Mouse (Mus musculus) midbrain, postnatal 0 days (tissue): ENCODE measurements around the gene Mboat2. TPM values are rescaled to one million over a fixed set of nuclear protein-coding genes. Genes with fewer than 3 reads are reported as not detected.
A peak's percentile ranks its signal among the peaks of the same experiment; 100 is the strongest.

Experiments used
- ATAC-seq: fragments of 200-750 bp; cut with Nextera tagmentation; 2 replicates; pipeline ENCODE4 v1.8.0; 2017; ENCODE audit warnings: moderate number of reproducible peaks, mild to moderate bottlenecking, moderate TSS enrichment, moderate library complexity; ENCODE audit not compliant: low FRiP score
- DNase-seq: peaks from one replicate; pipeline ENCODE4 v3.0.0-alpha.2; 2015; ENCODE audit warnings: low spot score
- H3K27ac ChIP-seq: fragments of 300-500 bp; sonication (generic); 2 replicates; pipeline ENCODE4 v1.5.1; 2014; ENCODE audit warnings: low read depth, mild to moderate bottlenecking, low read length, mixed read lengths
- H3K27me3 ChIP-seq: fragments of 300-500 bp; sonication (generic); 2 replicates; pipeline ENCODE4 v1.6.1; 2014; ENCODE audit warnings: low read length, control low read depth, mixed read lengths; ENCODE audit not compliant: insufficient read depth
- H3K36me3 ChIP-seq: fragments of 300-500 bp; sonication (generic); 2 replicates; pipeline ENCODE4 v1.6.1; 2014; ENCODE audit warnings: low read length, control low read depth, mixed read lengths; ENCODE audit not compliant: insufficient read depth
- H3K4me1 ChIP-seq: fragments of 300-500 bp; sonication (generic); 2 replicates; pipeline ENCODE4 v1.6.1; 2014; ENCODE audit warnings: mild to moderate bottlenecking, control low read depth, antibody characterized with exemption, low read length, mixed read lengths; ENCODE audit not compliant: insufficient read depth
- H3K4me2 ChIP-seq: fragments of 300-500 bp; sonication (generic); 2 replicates; pipeline ENCODE4 v1.6.1; 2014; ENCODE audit warnings: low read depth, mild to moderate bottlenecking, low read length, mixed read lengths; ENCODE audit not compliant: poor library complexity, severe bottlenecking
- H3K4me3 ChIP-seq: fragments of 300-500 bp; sonication (generic); 2 replicates; pipeline ENCODE4 v1.5.1; 2014; ENCODE audit warnings: low read depth, mild to moderate bottlenecking, low read length, moderate library complexity
- H3K9ac ChIP-seq: fragments of 300-500 bp; sonication (generic); replicated peaks from 2 replicates; pipeline ENCODE4 v1.6.1; 2014; ENCODE audit warnings: mild to moderate bottlenecking, low read length, moderate library complexity, mixed read lengths; ENCODE audit not compliant: poor library complexity, severe bottlenecking
- H3K9me3 ChIP-seq: fragments of 300-500 bp; sonication (generic); 2 replicates; pipeline ENCODE4 v1.6.1; 2016; ENCODE audit warnings: low read length, control low read depth
- CTCF ChIP-seq: IDR thresholded peaks from 2 replicates; pipeline ENCODE4 v1.5.1; 2016; ENCODE audit warnings: antibody characterized with exemption, mild to moderate bottlenecking
- WGBS: fragments of 180-500 bp; shearing (Covaris S2); extraction: QIAGEN DNeasy Blood & Tissue Kit; methylation state at CpG from one replicate; pipeline ENCODE4 v1.1.7; 2014; 5-methylcytosine and 5-hydroxymethylcytosine counted together
- polyA plus RNA-seq: library from polyadenylated mRNA; unstranded; fragments of >200 nt; fragmentation: Nextera tagmentation; extraction: Ambion mirVana; gene quantifications from 2 replicates; pipeline ENCODE4 v1.2.1, GENCODE M21; 2015
- total RNA-seq: library from RNA; depleted of rRNA; stranded (reverse); fragments of >200 nt; gene quantifications from 2 replicates; pipeline ENCODE4 v1.2.3, GENCODE M21; 2014

The Mboat2 gene
- total and polyA plus RNA-seq, 2 experiments from 2014 or later, result 62.0 to 69.2 TPM

DNA sequence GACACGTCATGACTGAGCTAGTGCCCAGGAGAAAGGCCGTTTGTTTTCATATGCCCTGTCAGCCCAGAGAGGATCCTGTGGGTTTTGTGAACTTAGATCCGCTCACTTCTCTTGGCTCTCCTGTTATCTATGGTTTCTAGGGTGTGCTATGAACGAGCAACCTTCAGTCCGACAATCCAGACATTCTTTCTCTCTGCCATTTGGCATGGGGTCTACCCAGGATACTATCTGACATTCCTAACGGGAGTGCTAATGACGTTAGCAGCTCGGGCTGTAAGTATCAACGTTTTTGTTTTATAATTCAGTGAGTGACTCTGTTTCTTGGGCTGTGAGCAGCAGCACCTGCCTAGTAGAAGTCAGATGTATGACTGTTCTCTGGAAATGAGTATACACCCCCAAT lies 124.5 kb downstream of the Mboat2 start:
- no peak for TF ChIP-seq CTCF
- Histone ChIP-seq H3K9me3 (no peaks in the 10 kb centered on the region), H3K9ac (no peak overlapping the region), H3K27me3 (no peaks in the 10 kb centered on the region), H3K4me1 (no peaks in the 10 kb centered on the region), H3K4me2 (no peak overlapping the region), H3K4me3 (no peak overlapping the region), H3K36me3 (peaks cover 39% of the 10 kb centered on the region), H3K27ac (no peak overlapping the region)
- ATAC-seq (no peak), DNase-seq (no peak)
- WGBS, result 89% methylated on average over 9 of the region's 9 CpGs

DNA sequence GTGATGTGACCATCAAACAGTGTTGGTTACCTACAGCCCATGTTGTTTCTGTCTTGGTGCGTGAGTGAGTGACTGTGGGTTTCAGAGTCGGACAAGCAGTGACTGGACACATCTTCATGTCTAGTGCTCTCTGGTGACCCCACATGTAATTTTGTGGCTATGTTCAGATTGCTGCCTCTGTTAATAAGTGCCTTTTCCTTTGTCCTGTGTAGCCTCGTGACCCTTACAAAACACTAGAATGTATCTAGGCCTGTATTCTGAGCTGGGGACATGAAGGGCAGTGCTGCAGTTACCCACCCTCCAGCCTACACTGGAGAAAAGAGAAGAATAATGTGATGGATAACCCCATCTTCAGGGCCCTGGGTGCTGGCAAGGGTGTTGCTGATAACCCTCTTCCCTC lies 127.8 kb downstream of the Mboat2 start:
- Histone ChIP-seq H3K4me3 (no peak overlapping the region), H3K4me2 (no peak overlapping the region), H3K9ac (no peak overlapping the region), H3K9me3 (no peaks in the 10 kb centered on the region), H3K27ac (no peak overlapping the region), H3K27me3 (no peaks in the 10 kb centered on the region), H3K4me1 (no peaks in the 10 kb centered on the region), H3K36me3 (peaks cover 32% of the 10 kb centered on the region)
- ATAC-seq (no peak), DNase-seq (no peak)
- TF ChIP-seq CTCF, result no peak
- 94% methylated on average over 3 of the region's 3 CpGs for WGBS

DNA sequence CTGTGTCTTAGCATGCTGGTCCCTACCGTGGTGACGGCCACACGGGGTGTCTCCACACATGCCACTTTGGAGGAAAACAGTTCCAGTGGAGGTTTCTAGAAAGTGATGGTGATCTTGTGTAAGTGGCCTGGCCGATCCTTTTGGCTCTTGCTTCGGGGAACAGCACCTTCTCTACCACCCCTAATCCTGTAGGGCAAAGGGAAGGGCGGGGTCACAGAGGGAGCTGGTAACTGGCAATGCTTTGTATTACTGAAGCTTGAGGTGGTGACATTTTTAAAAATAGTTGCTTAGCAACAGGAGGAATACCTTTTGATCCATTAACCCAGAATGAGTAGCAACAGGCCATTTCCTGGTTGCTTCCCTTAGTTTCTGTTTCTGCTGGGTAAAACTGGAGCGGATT lies 131.1 kb downstream of the Mboat2 start:
- peaks cover 13% of the 10 kb centered on the region for H3K36me3 ChIP-seq
- no peak overlapping the region for H3K4me3 ChIP-seq
- H3K4me2 ChIP-seq, result no peak overlapping the region
- ATAC-seq, result no peak
- no peaks in the 10 kb centered on the region for H3K27me3 ChIP-seq
- no peak for TF ChIP-seq CTCF
- no peaks in the 10 kb centered on the region for H3K4me1 ChIP-seq
- DNase-seq, result no peak
- no peak overlapping the region for H3K27ac ChIP-seq
- 83% methylated on average over 7 of the region's 7 CpGs for WGBS
- no peaks in the 10 kb centered on the region for H3K9me3 ChIP-seq
- no peak overlapping the region for H3K9ac ChIP-seq

DNA sequence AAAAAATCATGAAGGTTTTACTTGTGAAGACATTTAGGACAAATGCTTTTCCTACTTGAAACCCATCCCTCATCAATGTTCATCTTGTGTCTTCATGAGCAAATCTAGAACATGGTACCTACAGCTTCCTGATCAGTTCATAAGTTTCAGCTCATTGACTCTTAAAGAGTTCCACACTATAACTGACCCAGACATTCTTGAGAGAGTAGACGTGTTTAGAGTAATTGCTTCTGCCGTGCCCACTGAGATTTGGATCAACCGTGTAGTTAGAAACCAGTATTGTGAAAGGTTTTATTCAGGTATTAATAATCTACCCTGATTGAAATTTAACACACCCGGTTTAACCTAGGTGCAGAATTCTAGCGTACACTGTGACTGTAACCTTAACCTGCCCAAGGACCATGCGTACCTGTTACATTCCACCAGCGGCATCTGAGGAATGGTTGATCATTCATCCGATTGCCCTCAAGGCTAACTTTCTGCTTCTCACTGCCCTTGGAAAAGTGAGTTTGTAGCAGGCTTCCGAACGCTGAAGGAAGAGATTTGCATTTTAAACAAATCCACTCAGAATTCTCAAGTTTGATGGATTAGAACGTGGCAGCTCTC lies 131.8 kb downstream of the Mboat2 start:
- no peaks in the 10 kb centered on the region for H3K27me3 ChIP-seq
- no peak overlapping the region for H3K4me3 ChIP-seq
- no peak for TF ChIP-seq CTCF
- 70% methylated on average over 11 of the region's 11 CpGs for WGBS
- H3K36me3 ChIP-seq, result peaks cover 13% of the 10 kb centered on the region
- ATAC-seq (no peak), DNase-seq (no peak)
- H3K4me1 ChIP-seq, result no peaks in the 10 kb centered on the region
- no peak overlapping the region for H3K4me2 ChIP-seq
- no peak overlapping the region for H3K9ac ChIP-seq
- no peak overlapping the region for H3K27ac ChIP-seq
- no peaks in the 10 kb centered on the region for H3K9me3 ChIP-seq

DNA sequence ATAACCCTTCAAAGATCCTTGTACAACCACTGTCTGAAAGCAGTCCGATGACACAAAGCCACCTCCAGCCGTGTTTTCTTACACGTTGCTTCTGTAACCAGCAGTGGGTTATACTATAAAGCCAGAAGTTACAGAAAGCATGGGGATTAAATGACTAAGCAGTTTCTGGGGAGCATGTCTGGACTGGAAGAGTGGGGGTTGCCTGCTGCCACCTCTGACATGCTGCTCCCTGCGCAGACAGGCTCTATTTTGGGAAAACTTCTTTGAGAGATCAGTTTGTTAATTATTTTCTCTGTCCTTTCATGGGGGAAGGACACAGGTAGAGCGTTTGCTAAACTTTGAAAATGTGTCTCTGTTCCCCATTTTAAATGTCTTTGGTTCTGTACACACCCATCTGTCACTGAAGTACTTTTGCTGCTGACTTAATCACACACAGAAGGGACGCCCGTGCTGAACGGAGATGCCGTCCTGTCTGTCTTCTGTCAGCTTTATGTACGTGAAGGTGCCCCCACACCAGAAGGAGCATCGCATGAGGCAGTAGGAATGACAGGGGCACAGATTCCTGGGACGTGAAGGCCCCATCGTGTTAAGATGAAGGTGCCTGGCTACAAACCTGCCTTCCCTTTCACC lies 132.8 kb downstream of the Mboat2 start:
- no peak for DNase-seq
- no peak for ATAC-seq
- H3K9ac ChIP-seq, result no peak overlapping the region

DNA sequence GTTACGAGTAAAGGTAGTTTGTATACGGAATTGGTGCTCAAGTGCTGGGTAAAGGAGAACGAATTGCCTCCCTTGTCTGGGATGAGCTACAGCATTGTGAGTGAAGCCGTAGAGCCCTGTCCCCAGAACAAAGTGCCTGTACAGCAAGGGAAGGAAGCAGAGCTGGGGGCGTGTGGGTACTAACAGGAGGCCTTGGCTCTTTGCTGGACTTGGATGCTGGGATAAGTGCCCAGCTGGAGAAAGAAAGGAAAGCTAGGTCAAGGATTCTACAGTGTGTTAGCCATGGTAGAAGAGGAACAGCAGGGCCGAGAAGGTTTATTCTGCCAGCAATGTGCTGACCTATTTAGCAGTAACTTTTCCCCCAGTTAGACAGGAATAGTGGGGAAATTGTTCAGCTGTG lies 134.7 kb downstream of the Mboat2 start:
- Histone ChIP-seq H3K4me2 (no peak overlapping the region), H3K4me3 (no peak overlapping the region), H3K27me3 (no peaks in the 10 kb centered on the region), H3K9me3 (no peaks in the 10 kb centered on the region), H3K9ac (no peak overlapping the region), H3K36me3 (no peaks in the 10 kb centered on the region), H3K27ac (no peak overlapping the region), H3K4me1 (no peaks in the 10 kb centered on the region)
- DNase-seq (peak; percentile 61), ATAC-seq (peak; percentile 54)
- no peak for TF ChIP-seq CTCF
- 83% methylated on average over 6 of the region's 6 CpGs for WGBS

More for the DNA sequence above, 132.8 kb downstream of the Mboat2 start:
- Histone ChIP-seq H3K4me2 (no peak overlapping the region), H3K27ac (no peak overlapping the region), H3K27me3 (no peaks in the 10 kb centered on the region), H3K9me3 (no peaks in the 10 kb centered on the region), H3K36me3 (peaks cover 12% of the 10 kb centered on the region), H3K4me1 (no peaks in the 10 kb centered on the region), H3K4me3 (no peak overlapping the region)
- WGBS, result 67% methylated on average over 13 of the region's 13 CpGs
- no peak for TF ChIP-seq CTCF
